Mouse (Mus musculus): ENCODE results near the gene Glce.

DNA sequence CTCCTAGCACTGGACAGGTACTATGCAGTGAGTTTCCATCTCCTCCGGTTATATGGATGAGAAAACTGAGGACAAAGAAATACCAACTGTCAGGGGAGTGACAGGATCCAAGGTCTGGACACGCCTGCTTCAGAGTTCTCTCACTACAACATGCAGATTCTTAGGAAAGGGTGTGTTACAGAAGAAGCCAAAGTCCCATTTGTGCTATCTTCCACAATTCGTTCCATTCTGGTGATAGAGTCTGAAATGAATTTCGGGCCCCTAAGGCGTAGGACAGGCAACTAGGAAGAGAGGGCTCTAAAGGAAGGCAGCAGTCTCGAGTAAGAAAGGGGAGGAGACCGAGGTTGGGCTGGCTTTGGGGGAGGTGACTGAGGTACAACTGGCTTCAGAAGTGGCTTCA lies 21.0 kb upstream of the Glce start:
- no peak for TF ChIP-seq CTCF (IDR thresholded peaks at IDR 0.05; ENCODE audit: low read depth)
- TF ChIP-seq EP300 (optimal IDR thresholded peaks at IDR 0.05): no peak

Measured in stomach, postnatal 0 days (tissue).